Mouse (Mus musculus) CD4-positive, CD25-positive, alpha-beta regulatory T cell, adult 9 weeks (primary cell): Measurements from ENCODE around the gene Cacfd1. TPM values are rescaled to one million over a fixed set of nuclear protein-coding genes. Genes with fewer than 3 reads are reported as not detected.

Source experiments
- polyA plus RNA-seq: library from polyadenylated mRNA; unstranded; fragments of 100-300 nt; shearing (Covaris generic); gene quantifications from one replicate; pipeline ENCODE4 v1.2.1, GENCODE M21; 2017

Gene Cacfd1
- polyA plus RNA-seq: 21.8 TPM

DNA sequence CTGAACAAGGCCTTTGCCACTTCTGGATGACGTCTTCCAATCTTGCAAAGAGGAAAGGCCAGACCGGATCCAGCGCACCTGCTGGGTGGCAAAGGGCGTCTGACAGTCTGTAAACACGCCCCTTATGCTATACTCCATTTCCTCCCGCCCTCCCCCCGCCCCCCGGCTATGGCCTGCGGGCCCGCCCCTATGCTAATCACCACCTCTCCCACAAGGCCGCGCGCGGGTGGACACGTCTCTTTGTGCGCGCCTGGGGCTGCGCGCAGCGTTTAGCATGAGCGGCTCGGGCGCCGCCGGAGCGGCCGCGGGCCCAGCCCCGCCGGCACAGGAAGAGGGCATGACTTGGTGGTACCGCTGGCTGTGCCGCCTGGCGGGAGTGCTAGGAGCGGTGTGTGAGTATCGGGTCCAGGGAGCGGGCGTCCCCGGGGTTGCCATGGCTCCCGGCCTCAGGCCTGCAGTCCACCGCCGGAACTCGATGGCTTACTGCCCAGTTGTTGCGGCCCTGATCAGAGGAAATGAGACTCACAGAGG, at the start of gene Cacfd1:
Cacfd1 (plus strand) TSS at position 213 of the 531 bp plus-strand sequence.

DNA sequence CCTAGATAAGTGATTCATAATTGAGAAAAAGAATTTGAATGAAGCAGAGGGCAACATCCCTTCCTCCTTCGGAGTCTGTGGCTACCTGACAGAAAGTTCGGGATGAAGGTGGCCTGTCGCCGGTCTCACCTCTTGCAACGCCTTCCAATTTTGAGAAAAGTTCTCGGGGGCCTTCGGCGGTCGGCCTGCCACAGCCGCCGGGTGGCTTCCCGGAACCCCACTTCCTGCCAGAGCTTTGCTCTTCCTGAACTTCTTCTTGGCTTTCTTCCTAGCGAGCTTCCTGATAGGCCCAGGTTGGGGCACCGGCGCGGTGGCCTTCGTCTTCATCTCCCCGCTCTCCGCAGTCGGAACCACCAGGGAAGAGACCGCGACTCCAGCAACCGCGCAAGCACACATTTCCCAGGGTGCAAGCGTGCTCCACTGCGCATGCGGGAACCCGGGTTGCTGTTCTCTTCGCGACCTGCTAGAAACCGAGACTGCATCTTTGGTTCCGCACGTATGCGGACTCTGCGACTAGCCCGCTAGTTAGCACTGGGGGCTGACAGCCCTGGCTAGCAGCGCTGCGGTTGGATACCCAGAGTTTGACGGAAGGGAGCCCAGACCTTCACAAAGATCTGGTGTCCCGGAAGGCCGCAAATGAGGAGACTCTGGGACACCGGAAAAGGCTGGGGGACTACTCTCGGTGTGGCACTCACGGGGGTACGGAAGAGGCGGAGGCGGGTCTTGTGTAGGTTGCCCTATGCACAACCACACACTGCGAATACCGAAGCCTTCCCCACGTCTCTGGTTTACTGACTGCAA, 45.6 kb upstream of the Cacfd1 start, which contains the start of gene Rexo4:
Rexo4 (minus strand) TSS at position 464 of the 801 bp plus-strand sequence.

DNA sequence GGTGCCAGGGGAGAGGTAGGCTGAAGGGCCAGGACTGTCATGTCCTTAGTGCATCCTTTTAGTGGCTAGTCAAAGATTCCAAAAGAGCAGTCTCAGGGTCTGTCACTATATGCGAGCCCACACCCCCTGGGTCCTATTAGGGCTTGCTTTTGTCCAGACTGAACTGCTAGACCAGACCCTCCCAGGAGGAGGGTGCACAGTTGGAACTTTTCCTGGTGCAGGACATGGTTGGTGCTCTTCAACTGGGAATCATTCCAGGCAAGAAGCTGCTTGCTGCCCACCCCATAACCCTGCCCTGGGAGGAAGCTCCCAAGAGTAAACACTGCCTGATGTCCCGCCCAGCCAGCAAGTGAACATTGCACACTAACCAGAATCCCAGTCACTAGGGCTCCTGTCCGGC, 36.6 kb upstream of the Cacfd1 start, which contains the start of gene Adamts13:
Adamts13 (plus strand) TSS at position 301 of the 400 bp plus-strand sequence.

DNA sequence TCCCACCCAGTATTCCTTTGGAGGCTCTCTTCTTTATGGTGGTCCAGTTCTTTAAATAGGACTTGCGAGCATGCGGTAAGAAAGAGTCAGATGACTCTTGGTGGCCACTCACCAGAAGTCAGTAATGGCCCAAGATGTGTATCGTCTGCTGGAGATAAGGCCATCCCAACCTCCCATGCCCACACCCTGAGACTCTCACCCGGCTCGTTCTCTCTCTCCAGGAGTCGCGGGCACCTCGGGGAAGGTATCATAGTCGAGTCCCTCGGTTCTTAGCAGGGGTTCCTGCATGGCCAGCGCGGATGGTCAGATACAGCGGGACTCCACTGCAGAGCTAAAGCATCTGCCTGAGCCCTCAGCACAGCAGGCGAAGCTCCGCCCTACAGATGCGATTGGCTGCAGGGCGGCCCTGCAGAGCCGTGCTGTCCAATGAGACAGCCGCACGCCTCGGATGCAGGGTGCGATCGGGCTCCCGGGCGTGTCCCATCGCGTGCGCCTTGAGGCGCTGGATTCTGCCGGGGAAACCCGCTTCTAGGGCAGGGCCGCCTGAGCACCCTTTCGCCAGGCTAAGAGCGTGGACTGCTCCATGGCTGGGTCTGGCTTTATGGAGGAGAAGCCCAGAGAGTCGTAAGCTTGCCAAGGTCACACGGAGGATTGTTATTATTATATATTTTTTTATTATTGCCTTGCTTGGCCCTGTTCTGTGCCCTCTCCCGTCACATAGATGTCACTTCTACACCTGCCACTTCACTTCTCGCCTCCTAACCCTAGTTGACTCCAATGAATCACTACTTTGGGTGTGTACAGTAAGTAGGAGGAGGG, 18.1 kb downstream of the Cacfd1 start, which contains the start of gene Slc2a6:
Slc2a6 (minus strand) TSS at position 381 of the 819 bp plus-strand sequence.

Other genes with a start within 250 kb of the Cacfd1 start
- not detected for gene Abo, start 144.9 kb upstream of the Cacfd1 start, polyA plus RNA-seq
- gene Surf6, start 107.0 kb upstream of the Cacfd1 start, polyA plus RNA-seq: 51.6 TPM
- gene Med22, start 99.2 kb upstream of the Cacfd1 start, polyA plus RNA-seq: 39.5 TPM
- 363 TPM for gene Rpl7a, start 99.2 kb upstream of the Cacfd1 start, polyA plus RNA-seq
- gene Surf2, start 93.6 kb upstream of the Cacfd1 start, polyA plus RNA-seq: 83.9 TPM
- gene Surf1, start 93.4 kb upstream of the Cacfd1 start, polyA plus RNA-seq: 120 TPM
- 148 TPM for gene Surf4, start 76.0 kb upstream of the Cacfd1 start, polyA plus RNA-seq
- gene Stkld1, start 75.9 kb upstream of the Cacfd1 start, polyA plus RNA-seq: 0.25 TPM
- gene Rexo4, start 45.5 kb upstream of the Cacfd1 start, polyA plus RNA-seq: 79.3 TPM
- not detected for gene Adamts13, start 36.5 kb upstream of the Cacfd1 start, polyA plus RNA-seq
- 3.6 TPM for gene Slc2a6, start 18.1 kb downstream of the Cacfd1 start, polyA plus RNA-seq
- not detected for gene Mymk, start 62.3 kb downstream of the Cacfd1 start, polyA plus RNA-seq
- 0.26 TPM for gene Adamtsl2, start 69.5 kb downstream of the Cacfd1 start, polyA plus RNA-seq
- gene Fam163b, start 132.6 kb downstream of the Cacfd1 start, polyA plus RNA-seq: not detected
- 0.17 TPM for gene Dbh, start 155.3 kb downstream of the Cacfd1 start, polyA plus RNA-seq
- 4.0 TPM for gene Sardh, start 238.4 kb downstream of the Cacfd1 start, polyA plus RNA-seq